Comparison of ENCODE assay signal across 19 mouse cellular contexts in the genomic region with DNA sequence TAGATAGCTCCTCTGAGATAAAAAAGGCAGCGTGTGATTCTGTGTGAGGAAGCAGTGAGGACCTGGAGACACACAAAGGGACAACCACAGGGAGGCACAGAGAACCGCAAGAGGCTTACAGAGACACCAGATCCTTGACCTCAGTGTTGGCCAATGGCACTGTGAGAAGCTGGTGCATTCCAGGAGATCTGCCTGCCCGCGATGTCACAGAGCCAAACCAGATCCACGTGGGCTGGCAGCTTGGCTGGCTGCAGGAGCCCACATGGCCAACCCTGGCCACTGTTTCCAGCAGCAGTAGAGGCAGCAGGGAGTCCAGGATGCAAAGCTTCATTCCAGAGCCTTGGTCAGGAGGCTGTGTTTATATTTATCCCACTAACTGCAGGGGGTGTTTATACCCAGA. TPM values are rescaled to one million over a fixed set of nuclear protein-coding genes. Genes with fewer than 3 reads are reported as not detected.
DNase-seq lines count a peak whose midpoint lies in the region; ATAC-seq and TF ChIP-seq lines count a peak whose summit lies in the region.
"Had no signal": no experiment of that assay in that cellular context is flagged by ENCODE, and none has a peak within 500 bp of the region (broad histone marks: within the 10 kb centered on the region; RNA-seq: fewer than 3 reads in every experiment).

No protein-coding gene starts in this region.

- H3K36me3 ChIP-seq in lung, postnatal 0 days (ENCODE audit: insufficient read depth, low read length): no peaks in the 10 kb centered on the region
- H3K36me3 ChIP-seq: forebrain, embryonic 12.5 days; liver, embryonic 13.5 days; midbrain, embryonic 13.5 days; neural tube, embryonic 13.5 days had no signal

- H3K4me2 ChIP-seq in lung, postnatal 0 days (replicated peaks; ENCODE audit: low read depth, low read length): no peak overlapping the region
- H3K4me2 ChIP-seq: forebrain, embryonic 12.5 days; hindbrain, embryonic 14.5 days; liver, embryonic 13.5 days; midbrain, embryonic 13.5 days; neural tube, embryonic 13.5 days had no signal

- H3K4me3 ChIP-seq in lung, postnatal 0 days (ENCODE audit: low read depth, low read length): no peak overlapping the region
- H3K4me3 ChIP-seq: forebrain, embryonic 12.5 days; layer of hippocampus, adult 2 months; liver, embryonic 13.5 days; midbrain, embryonic 13.5 days; neural tube, embryonic 13.5 days had no signal

- H3K9ac ChIP-seq in lung, postnatal 0 days (replicated peaks; ENCODE audit: low read depth): no peak overlapping the region
- H3K9ac ChIP-seq: forebrain, embryonic 12.5 days; hindbrain, embryonic 14.5 days; liver, embryonic 13.5 days; midbrain, embryonic 13.5 days; neural tube, embryonic 13.5 days had no signal

- peak; percentile 11 to 35 for DNase-seq in heart, adult 18-20 months
- no peak for DNase-seq in heart, postnatal 4 days
- DNase-seq in NIH3T3 (ENCODE audit: low read depth): peak; percentile 59
- peak; percentile 97 for DNase-seq in cerebellum, adult 11-12 months
- peak; percentile 51 for DNase-seq in fibroblast of lung, adult 2 months (ENCODE audit: low read depth)
- DNase-seq in lung, postnatal 0 days (ENCODE audit: low spot score): no peak
- no peak for DNase-seq in embryo, embryonic 10 days (ENCODE audit: low spot score)
- no peak for DNase-seq in kidney, adult 9 months
- DNase-seq: gastrocnemius, postnatal 14 days; liver, embryonic 13.5 days; lung, postnatal 14 days had no signal

- TF ChIP-seq EP300 in lung, postnatal 0 days (IDR thresholded peaks at IDR 0.05): no peak

- no peak overlapping the region for H3K27ac ChIP-seq in lung, postnatal 0 days (ENCODE audit: low read length)
- H3K27ac ChIP-seq: forebrain, embryonic 12.5 days; hindbrain, embryonic 14.5 days; layer of hippocampus, adult 2 months; liver, embryonic 13.5 days; midbrain, embryonic 13.5 days; neural tube, embryonic 13.5 days had no signal

- H3K4me1 ChIP-seq in lung, postnatal 0 days (ENCODE audit: insufficient read depth, low read depth, low read length): no peaks in the 10 kb centered on the region
- H3K4me1 ChIP-seq: forebrain, embryonic 12.5 days; liver, embryonic 13.5 days; midbrain, embryonic 13.5 days; neural tube, embryonic 13.5 days had no signal

- 43% methylated on average over 5 of the region's 5 CpGs for WGBS in lung, postnatal 0 days

- no peaks in the 10 kb centered on the region for H3K9me3 ChIP-seq in lung, postnatal 0 days (ENCODE audit: low read length)
- H3K9me3 ChIP-seq: forebrain, embryonic 12.5 days; liver, embryonic 13.5 days; midbrain, embryonic 13.5 days had no signal

- no peak for ATAC-seq in lung, postnatal 0 days
- ATAC-seq: midbrain, embryonic 13.5 days had no signal

- no peaks in the 10 kb centered on the region for H3K27me3 ChIP-seq in lung, postnatal 0 days (replicated peaks; ENCODE audit: insufficient read depth, low read length)
- H3K27me3 ChIP-seq: CH12.LX; forebrain, embryonic 12.5 days; liver, embryonic 13.5 days; midbrain, embryonic 13.5 days; neural tube, embryonic 13.5 days had no signal

- TF ChIP-seq CTCF in lung, postnatal 0 days (IDR thresholded peaks at IDR 0.05): no peak

RNA-seq across cellular contexts. Expression of gene Kcnk12, which starts 27.0 kb away (rescaled TPM):
- total RNA-seq in heart, adult 18-20 months (2021): not detected
- total RNA-seq in heart, postnatal 4 days (2021): under 1 TPM in 1 of 2 experiments, not detected in 1; 0.14 TPM
- polyA plus RNA-seq in lung, postnatal 0 days (2015; fragmentation: Nextera tagmentation; extraction: Ambion mirVana): 0.81 and 0.83 TPM in 2 replicates
- total RNA-seq: CH12.LX; gastrocnemius, postnatal 14 days had no signal
- polyA plus RNA-seq: heart, embryonic 14.5 days; kidney, embryonic 14.5 days had no signal

Comparison
In these comparisons a context has a peak if more than half of its experiments do, and no peak if none do; other contexts are left out.
1. DNase-seq: peak in heart, adult 18-20 months (2 of 2), NIH3T3 (single experiment), cerebellum, adult 11-12 months (single experiment) and fibroblast of lung, adult 2 months (single experiment); none in heart, postnatal 4 days (single experiment), lung, postnatal 0 days (single experiment), embryo, embryonic 10 days (single experiment) and kidney, adult 9 months (single experiment).